8 mouse cellular contexts compared by ENCODE assay signal in the genomic region with DNA sequence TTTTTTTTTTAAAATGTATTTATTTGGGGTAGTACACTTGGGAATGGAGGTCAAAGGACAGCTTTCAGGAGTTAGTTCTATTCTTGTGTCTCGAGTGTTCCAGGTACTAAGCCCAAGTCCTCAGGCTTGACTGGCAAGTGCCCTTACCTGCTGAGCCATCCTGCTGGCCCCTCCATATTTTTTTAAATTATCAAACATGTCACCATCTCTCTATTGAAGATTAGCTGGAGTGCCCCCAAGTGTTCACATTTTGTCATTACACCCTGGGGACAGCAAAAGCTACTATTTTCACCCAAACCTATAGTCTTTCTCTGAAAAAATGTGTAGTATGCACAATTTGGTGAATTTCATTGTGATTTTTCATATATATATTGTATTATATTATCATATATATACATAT. TPM values are rescaled to one million over a fixed set of nuclear protein-coding genes. Genes with fewer than 3 reads are reported as not detected.
DNase-seq lines count a peak whose midpoint lies in the region; ATAC-seq lines count a peak whose summit lies in the region.

No protein-coding gene starts in this region.

- peak; percentile 77 to 86 for DNase-seq in cerebellum, postnatal 10 days
- no peak for DNase-seq in cerebellum, adult 9-11 months
- peak; percentile 35 to 43 for DNase-seq in layer of hippocampus, postnatal 10 days (ENCODE audit: low spot score in 2 of 2)
- DNase-seq in layer of hippocampus, postnatal 36 days: no peak
- peak; percentile 25 for DNase-seq in ES-CJ7 (ENCODE audit: low read depth, low spot score)
- DNase-seq in lung, postnatal 36 days: peak; percentile 59
- no peak for DNase-seq in urinary bladder, postnatal 4 days (ENCODE audit: low spot score in 2 of 2)

- no peak for ATAC-seq in monocyte, adult 5-6 weeks (replicated peaks; ENCODE audit: insufficient number of reproducible peaks, low FRiP score, low TSS enrichment, poor library complexity, severe bottlenecking)

RNA-seq across cellular contexts. Expression of a gene that starts 10.0 kb away (rescaled TPM):
- total RNA-seq in layer of hippocampus, postnatal 10 days (2021): 10 to 100 TPM; 51.4 to 51.8 TPM
- total RNA-seq in layer of hippocampus, postnatal 36 days (2021): 10 to 100 TPM; 53.0 to 54.7 TPM
- 23.3 to 53.6 TPM (median 28.7 TPM) in 3 replicates for total RNA-seq in monocyte, adult 5-6 weeks (2017)

RNA-seq across cellular contexts. Expression of a gene that starts 52.8 kb away (rescaled TPM):
- 100 to 1,000 TPM; 168 to 196 TPM for total RNA-seq in layer of hippocampus, postnatal 10 days (2021)
- total RNA-seq in layer of hippocampus, postnatal 36 days (2021): 100 to 1,000 TPM; 177 to 202 TPM
- 811 to 879 TPM (median 868 TPM) in 3 replicates for total RNA-seq in monocyte, adult 5-6 weeks (2017)

Comparison
In these comparisons a context has a peak if more than half of its experiments do, and no peak if none do; other contexts are left out.
1. DNase-seq: peak in cerebellum, postnatal 10 days (2 of 2), layer of hippocampus, postnatal 10 days (2 of 2), ES-CJ7 (single experiment) and lung, postnatal 36 days (single experiment); none in cerebellum, adult 9-11 months (single experiment), layer of hippocampus, postnatal 36 days (0 of 2) and urinary bladder, postnatal 4 days (0 of 2).